Mouse (Mus musculus): ENCODE results near the gene Pcnp.
"Not testable (repeated sequence)": the region's sequence is repeated elsewhere in the genome, so short reads cannot be mapped to it uniquely, and the experiment has no call there.

Pcnp gene

GRCm38 (mm10) chr16:56029661-56030082 is at the start of gene Pcnp:
Gene Pcnp, minus strand, starts transcription at chr16:56029739.
- peak; percentile 98 for DNase-seq

GRCm38 (mm10) chr16:56076121-56076869 is 46.8 kb upstream of the Pcnp start:
- no peak for DNase-seq

- DNase-seq, result peak; percentile 83
Observed at GRCm38 (mm10) chr16:56075222-56076111, 45.9 kb upstream of the Pcnp start.

GRCm38 (mm10) chr16:56074565-56074964 is 45.0 kb upstream of the Pcnp start:
- no peak for DNase-seq

GRCm38 (mm10) chr16:56074122-56074521 is 44.6 kb upstream of the Pcnp start:
- no peak for DNase-seq

- DNase-seq, result not testable (repeated sequence)
Observed at GRCm38 (mm10) chr16:56073150-56073549, 43.6 kb upstream of the Pcnp start.

GRCm38 (mm10) chr16:56072533-56072932 is 43.0 kb upstream of the Pcnp start:
- no peak for DNase-seq

- DNase-seq, result no peak
Observed at GRCm38 (mm10) chr16:56071317-56072232, 42.0 kb upstream of the Pcnp start.

- no peak for DNase-seq
Observed at GRCm38 (mm10) chr16:56068523-56069070, 39.1 kb upstream of the Pcnp start.

- no peak for DNase-seq
Observed at GRCm38 (mm10) chr16:56066113-56066512, 36.6 kb upstream of the Pcnp start.

GRCm38 (mm10) chr16:56064334-56064990 is 34.9 kb upstream of the Pcnp start:
- DNase-seq, result peak; percentile 50

GRCm38 (mm10) chr16:56062981-56063380 is 33.4 kb upstream of the Pcnp start:
- no peak for DNase-seq

- no peak for DNase-seq
Observed at GRCm38 (mm10) chr16:56061995-56062594, 32.6 kb upstream of the Pcnp start.

GRCm38 (mm10) chr16:56058151-56058550 is 28.6 kb upstream of the Pcnp start:
- no peak for DNase-seq

- no peak for DNase-seq
Observed at GRCm38 (mm10) chr16:56056944-56057590, 27.5 kb upstream of the Pcnp start.

GRCm38 (mm10) chr16:56055911-56056310 is 26.4 kb upstream of the Pcnp start:
- DNase-seq, result no peak

- not testable (repeated sequence) for DNase-seq
Observed at GRCm38 (mm10) chr16:56048038-56048437, 18.5 kb upstream of the Pcnp start, which contains the start of gene Senp7. Gene Senp7, plus strand, starts transcription at chr16:56048338.

GRCm38 (mm10) chr16:56038090-56038489 is 8.6 kb upstream of the Pcnp start:
- no peak for DNase-seq

GRCm38 (mm10) chr16:56037138-56038010 is 7.8 kb upstream of the Pcnp start, which contains the start of gene Trmt10c:
Gene Trmt10c, minus strand, starts transcription at chr16:56037819.
- DNase-seq, result peak; percentile 93

- no peak for DNase-seq
Observed at GRCm38 (mm10) chr16:56036501-56036900, 7.0 kb upstream of the Pcnp start.

All from right cerebral cortex, postnatal 25 days (tissue).